In the genomic region with DNA sequence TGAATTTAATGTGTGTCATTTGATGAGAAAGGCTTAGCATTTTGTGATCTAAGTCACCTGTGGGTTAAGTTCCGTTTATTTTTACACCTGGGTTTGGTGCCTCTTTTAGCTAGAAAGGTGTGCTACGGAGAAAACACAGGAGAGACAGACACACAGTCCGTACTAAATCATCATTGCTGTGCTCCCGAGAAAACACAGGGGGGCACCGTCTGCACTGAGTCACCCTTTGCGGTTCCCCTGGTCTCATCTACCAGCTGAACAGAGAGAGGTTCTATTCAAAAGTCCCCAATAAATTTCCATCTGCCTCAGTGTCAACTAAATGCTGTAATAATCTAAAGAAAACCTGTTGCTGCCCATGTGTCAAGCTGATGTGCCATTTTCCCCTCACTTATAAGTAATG, we compare ENCODE assay signal across 19 mouse cellular contexts. TPM values are rescaled to one million over a fixed set of nuclear protein-coding genes. Genes with fewer than 3 reads are reported as not detected.
DNase-seq lines count a peak whose midpoint lies in the region; ATAC-seq and TF ChIP-seq lines count a peak whose summit lies in the region.
"Had no signal": no experiment of that assay in that cellular context is flagged by ENCODE, and none has a peak within 500 bp of the region (broad histone marks: within the 10 kb centered on the region; RNA-seq: fewer than 3 reads in every experiment).

No protein-coding gene starts in this region.

- WGBS in intestine, postnatal 0 days: 71% methylated on average over 6 of the region's 6 CpGs
- WGBS in intestine, embryonic 16.5 days: 67% methylated on average over 6 of the region's 6 CpGs
- WGBS in lung, embryonic 15.5 days: 58% methylated on average over 6 of the region's 6 CpGs

- DNase-seq in CD4-positive, CD25-positive, alpha-beta regulatory T cell, adult 2 months (ENCODE audit: low read depth, low spot score): peak; percentile 31
- DNase-seq in lung, postnatal 10 days: no peak
- no peak for DNase-seq in thymus, postnatal 36 days
- DNase-seq: cerebellum, adult 9-11 months; gastrocnemius, postnatal 14 days; heart, postnatal 4 days; layer of hippocampus, adult 9-11 months had no signal

- H3K4me1 ChIP-seq in intestine, postnatal 0 days (replicated peaks; ENCODE audit: control insufficient read depth, insufficient read depth, low read length): peaks cover 4% of the 10 kb centered on the region; the same call in 1 of the 2 replicates
- H3K4me1 ChIP-seq in intestine, embryonic 16.5 days (ENCODE audit: control insufficient read depth, insufficient read depth, low read length): peaks cover 6% of the 10 kb centered on the region; the same call in 1 of the 2 replicates
- peaks cover 16% of the 10 kb centered on the region for H3K4me1 ChIP-seq in lung, embryonic 15.5 days
- H3K4me1 ChIP-seq in embryonic fibroblast, embryonic 13.5 days (ENCODE audit: control insufficient read depth, insufficient read depth, low read length): no peaks in the 10 kb centered on the region
- H3K4me1 ChIP-seq: forebrain, embryonic 13.5 days had no signal

- no peaks in the 10 kb centered on the region for H3K36me3 ChIP-seq in intestine, postnatal 0 days (ENCODE audit: control insufficient read depth, insufficient read depth)
- H3K36me3 ChIP-seq in intestine, embryonic 16.5 days (ENCODE audit: control insufficient read depth, insufficient read depth, low read length): no peaks in the 10 kb centered on the region
- H3K36me3 ChIP-seq in lung, embryonic 15.5 days: no peaks in the 10 kb centered on the region
- H3K36me3 ChIP-seq: embryonic facial prominence, embryonic 13.5 days; limb, embryonic 10.5 days; midbrain, embryonic 15.5 days; neural tube, embryonic 12.5 days had no signal

- no peak overlapping the region for H3K4me3 ChIP-seq in intestine, postnatal 0 days (ENCODE audit: low read depth, low read length)
- no peak overlapping the region for H3K4me3 ChIP-seq in intestine, embryonic 16.5 days (ENCODE audit: low read length)
- H3K4me3 ChIP-seq in lung, embryonic 15.5 days: no peak overlapping the region
- H3K4me3 ChIP-seq in embryonic fibroblast, embryonic 13.5 days (ENCODE audit: insufficient read depth, low read length): no peak overlapping the region
- H3K4me3 ChIP-seq: embryonic facial prominence, embryonic 13.5 days; forebrain, embryonic 13.5 days; limb, embryonic 10.5 days; midbrain, embryonic 15.5 days; neural tube, embryonic 12.5 days had no signal

- H3K27me3 ChIP-seq in intestine, postnatal 0 days (replicated peaks; ENCODE audit: control insufficient read depth, insufficient read depth, low read length): no peaks in the 10 kb centered on the region
- H3K27me3 ChIP-seq in intestine, embryonic 16.5 days (replicated peaks; ENCODE audit: control insufficient read depth, insufficient read depth, low read length): no peaks in the 10 kb centered on the region
- H3K27me3 ChIP-seq in lung, embryonic 15.5 days: no peaks in the 10 kb centered on the region
- H3K27me3 ChIP-seq: embryonic facial prominence, embryonic 13.5 days; midbrain, embryonic 15.5 days; neural tube, embryonic 12.5 days had no signal

- H3K9ac ChIP-seq in intestine, postnatal 0 days (ENCODE audit: low read depth, low read length): no peak overlapping the region
- no peak overlapping the region for H3K9ac ChIP-seq in intestine, embryonic 16.5 days (ENCODE audit: low read depth, low read length)
- H3K9ac ChIP-seq in lung, embryonic 15.5 days: no peak overlapping the region
- H3K9ac ChIP-seq: embryonic facial prominence, embryonic 13.5 days; forebrain, embryonic 13.5 days; midbrain, embryonic 15.5 days; neural tube, embryonic 12.5 days had no signal

- TF ChIP-seq POLR2A in embryonic fibroblast, embryonic 13.5 days (IDR thresholded peaks at IDR 0.05; ENCODE audit: low read depth, low read length): no peak

- peak; percentile 39 for TF ChIP-seq CTCF in intestine, postnatal 0 days (IDR thresholded peaks at IDR 0.05; ENCODE audit: low read depth)
- TF ChIP-seq CTCF in embryonic fibroblast, embryonic 13.5 days (IDR thresholded peaks at IDR 0.05; ENCODE audit: borderline replicate concordance, insufficient read depth, low read length): 0 out of 2 replicates have a peak, but pooled peaks have one; percentile 12

- no peaks in the 10 kb centered on the region for H3K9me3 ChIP-seq in intestine, postnatal 0 days (ENCODE audit: control insufficient read depth)
- no peaks in the 10 kb centered on the region for H3K9me3 ChIP-seq in intestine, embryonic 16.5 days (ENCODE audit: control insufficient read depth, low read length)
- no peaks in the 10 kb centered on the region for H3K9me3 ChIP-seq in lung, embryonic 15.5 days
- H3K9me3 ChIP-seq: embryonic facial prominence, embryonic 13.5 days; forebrain, embryonic 13.5 days; limb, embryonic 10.5 days; midbrain, embryonic 15.5 days; neural tube, embryonic 12.5 days had no signal

- no peak overlapping the region for H3K4me2 ChIP-seq in intestine, postnatal 0 days (replicated peaks; ENCODE audit: low read depth)
- H3K4me2 ChIP-seq in intestine, embryonic 16.5 days (ENCODE audit: low read depth, low read length): no peak overlapping the region
- no peak overlapping the region for H3K4me2 ChIP-seq in lung, embryonic 15.5 days
- H3K4me2 ChIP-seq: embryonic facial prominence, embryonic 13.5 days; forebrain, embryonic 13.5 days; midbrain, embryonic 15.5 days; neural tube, embryonic 12.5 days had no signal

- H3K27ac ChIP-seq in intestine, postnatal 0 days (ENCODE audit: low read depth, low read length): no peak overlapping the region
- H3K27ac ChIP-seq in intestine, embryonic 16.5 days (ENCODE audit: low read length): no peak overlapping the region
- H3K27ac ChIP-seq in lung, embryonic 15.5 days: peak overlapping the region; percentile 71; the same call in 1 of the 2 replicates
- no peak overlapping the region for H3K27ac ChIP-seq in embryonic fibroblast, embryonic 13.5 days (ENCODE audit: insufficient read depth, low read length)
- H3K27ac ChIP-seq: embryonic facial prominence, embryonic 13.5 days; forebrain, embryonic 13.5 days; limb, embryonic 10.5 days; macrophage; midbrain, embryonic 15.5 days; neural tube, embryonic 12.5 days had no signal

- no peak for ATAC-seq in CD4-positive, CD25-positive, alpha-beta regulatory T cell, adult 4 months
- ATAC-seq in intestine, postnatal 0 days: no peak
- ATAC-seq in intestine, embryonic 16.5 days: no peak
- ATAC-seq in lung, embryonic 15.5 days (ENCODE audit: borderline replicate concordance, extremely low read depth, low FRiP score, low TSS enrichment): no peak
- ATAC-seq: forebrain, embryonic 13.5 days; inflammation-experienced regulatory T-cells, adult 6 months; midbrain, embryonic 15.5 days had no signal

RNA-seq across cellular contexts. Expression of gene Itgb6, which starts 8.5 kb away (rescaled TPM):
- under 1 TPM in 1 of 2 experiments, not detected in 1; 0.11 TPM for polyA plus RNA-seq in CD4-positive, CD25-positive, alpha-beta regulatory T cell, adult 4 months (2017; shearing (Covaris generic))
- 10.8 and 11.9 TPM in 2 replicates for polyA plus RNA-seq in intestine, postnatal 0 days (2015; fragmentation: Nextera tagmentation; extraction: Ambion mirVana)
- polyA plus RNA-seq in intestine, embryonic 16.5 days (2015; fragmentation: Nextera tagmentation; extraction: Ambion mirVana): 11.4 and 12.6 TPM in 2 replicates
- polyA plus RNA-seq in lung, embryonic 15.5 days (2015; fragmentation: Nextera tagmentation; extraction: Ambion mirVana): 6.4 and 7.3 TPM in 2 replicates
- not detected in 2 replicates for polyA plus RNA-seq in embryonic fibroblast, embryonic 13.5 days (2011; ENCODE audit: insufficient read length, low read depth, missing spikeins)
- polyA plus RNA-seq: forebrain, embryonic 13.5 days; inflammation-experienced regulatory T-cells, adult 6 months; macrophage had no signal
